Mouse (Mus musculus) spleen, adult 18-20 months (tissue): ENCODE results near the gene Hoxd11.

Source experiments
- DNase-seq, 2 experiments: peaks; one replicate each; pipeline ENCODE4 v3.0.0; 2022; ENCODE audit warnings: mixed read lengths in 2 of 2

Gene Hoxd11

GRCm38 (mm10) chr2:74678891-74679595, at the start of gene Hoxd11:
Gene Hoxd11, plus strand, starts transcription at chr2:74679557.
- no peak for DNase-seq

DNA sequence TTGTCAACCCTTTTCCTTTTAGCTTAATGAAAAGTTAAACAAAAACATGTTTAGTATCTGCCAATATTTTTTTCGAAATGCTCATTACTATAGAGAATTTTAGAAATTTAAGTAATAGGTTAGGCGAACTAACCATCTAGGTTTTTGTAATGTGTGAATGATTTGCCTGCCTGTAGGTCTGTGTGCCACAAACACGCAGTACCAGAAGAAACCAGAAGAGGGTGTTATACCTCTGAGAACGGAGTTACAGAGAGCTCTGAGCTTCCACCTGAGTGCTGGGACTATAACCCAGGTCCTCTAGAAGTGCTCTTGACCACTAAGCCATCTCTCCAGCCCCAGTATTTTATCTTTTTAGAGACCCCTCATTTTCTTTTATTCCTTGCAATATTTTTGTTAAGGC, 43.9 kb upstream of the Hoxd11 start:
- no peak for DNase-seq

DNA sequence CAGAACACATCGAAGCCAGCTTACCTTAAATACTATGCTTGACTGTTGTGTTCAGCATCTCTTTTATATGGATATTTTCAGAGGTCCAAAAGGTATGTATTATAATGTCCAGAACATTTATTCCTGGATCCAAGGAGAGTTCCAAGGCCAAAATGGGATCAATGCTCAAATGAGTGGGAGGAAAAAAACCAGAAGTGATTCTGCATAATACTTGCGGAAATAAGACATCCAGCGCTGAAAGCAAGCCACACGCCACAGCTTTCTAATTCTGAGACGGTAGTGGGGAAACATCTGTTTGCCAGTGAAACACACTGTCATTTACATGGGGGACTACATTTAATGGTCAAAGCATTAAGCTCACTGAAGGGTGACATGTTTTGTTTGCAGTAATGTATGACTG, 36.9 kb upstream of the Hoxd11 start:
- no peak for DNase-seq

GRCm38 (mm10) chr2:74645631-74646030, 33.7 kb upstream of the Hoxd11 start:
- no peak for DNase-seq

- no peak for DNase-seq
Observed at GRCm38 (mm10) chr2:74647082-74647864, 32.1 kb upstream of the Hoxd11 start.

DNA sequence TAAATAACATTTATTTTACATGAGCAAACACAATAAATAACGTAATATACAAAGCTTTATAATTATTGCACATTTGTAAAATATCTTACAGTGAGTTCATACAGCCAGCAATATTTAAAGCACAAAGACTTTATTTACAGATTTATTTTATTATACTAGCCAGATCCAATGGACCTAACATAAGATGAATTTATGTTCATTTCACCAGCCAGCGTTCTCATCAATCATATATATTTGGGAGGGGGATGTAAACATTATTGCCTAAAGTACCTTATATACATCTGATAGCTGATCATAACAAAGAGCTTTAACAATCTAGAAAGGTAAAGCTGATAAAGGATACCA, 26.4 kb upstream of the Hoxd11 start:
- no peak for DNase-seq

DNA sequence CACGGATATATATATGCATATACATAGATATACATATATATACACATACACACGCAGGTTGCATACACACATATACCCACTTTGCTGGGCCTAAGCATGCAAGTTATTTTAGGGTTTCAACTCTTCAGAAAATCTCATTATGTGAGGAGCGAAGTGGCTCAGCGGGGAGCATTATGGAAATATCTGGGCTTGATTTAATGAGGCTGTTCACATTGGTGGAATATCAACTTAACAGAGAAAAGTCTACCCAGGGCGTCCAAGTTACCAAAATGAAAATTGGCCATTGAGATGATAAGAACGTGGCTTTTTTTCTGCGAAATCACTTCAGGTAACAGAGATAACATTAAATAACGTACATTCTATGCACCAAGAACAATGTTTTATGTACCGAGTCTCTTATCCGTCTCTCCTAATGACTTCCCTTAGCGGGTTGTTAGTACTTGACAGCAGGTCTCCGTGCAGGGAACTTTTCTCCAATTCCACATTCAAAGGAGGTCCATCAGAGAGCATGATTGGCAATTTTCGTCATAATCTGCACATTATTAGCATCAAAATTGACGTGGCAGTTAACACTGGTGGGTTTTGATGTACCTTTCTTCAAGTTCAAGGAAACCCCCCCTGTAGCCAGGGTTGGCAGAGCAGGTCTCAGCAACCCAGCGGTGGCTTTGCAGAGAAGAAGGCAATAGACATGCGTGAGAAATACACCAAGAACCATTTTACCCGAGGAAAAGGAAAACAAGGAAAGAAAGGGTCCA, 25.4 kb upstream of the Hoxd11 start:
- no peak for DNase-seq

DNA sequence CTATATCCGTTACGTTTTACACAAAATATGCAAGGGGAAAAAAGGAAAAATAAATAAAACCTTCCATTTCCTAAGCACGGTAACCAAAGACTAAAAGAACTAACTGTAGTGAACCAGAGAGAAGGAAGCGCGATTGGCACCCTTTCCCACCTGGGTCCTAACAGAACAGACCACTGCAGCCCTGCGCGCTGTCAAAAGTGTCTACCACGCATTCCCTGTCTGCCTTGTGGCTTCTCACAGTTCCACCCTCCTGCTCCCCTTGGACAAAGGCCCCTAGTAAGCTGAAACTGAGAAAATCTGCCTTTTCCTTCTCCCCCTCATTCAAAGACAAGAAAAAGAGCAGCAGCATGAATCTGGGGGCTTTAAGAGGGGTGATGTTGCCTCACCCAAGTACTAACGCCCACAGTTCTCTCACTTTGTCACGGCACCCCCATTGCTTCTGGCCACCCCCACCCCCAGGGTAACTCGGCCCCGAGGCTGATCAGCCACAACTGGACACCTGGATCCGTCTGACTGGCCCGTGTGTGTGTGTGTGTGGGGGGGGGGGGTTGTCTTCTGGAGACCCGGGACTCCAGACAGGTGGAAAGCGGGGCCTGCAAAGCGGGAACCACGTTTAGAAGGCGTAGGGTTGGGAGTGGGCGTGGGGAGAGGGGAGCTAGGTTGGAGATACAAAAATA, 24.5 kb upstream of the Hoxd11 start:
- DNase-seq: no peak

DNA sequence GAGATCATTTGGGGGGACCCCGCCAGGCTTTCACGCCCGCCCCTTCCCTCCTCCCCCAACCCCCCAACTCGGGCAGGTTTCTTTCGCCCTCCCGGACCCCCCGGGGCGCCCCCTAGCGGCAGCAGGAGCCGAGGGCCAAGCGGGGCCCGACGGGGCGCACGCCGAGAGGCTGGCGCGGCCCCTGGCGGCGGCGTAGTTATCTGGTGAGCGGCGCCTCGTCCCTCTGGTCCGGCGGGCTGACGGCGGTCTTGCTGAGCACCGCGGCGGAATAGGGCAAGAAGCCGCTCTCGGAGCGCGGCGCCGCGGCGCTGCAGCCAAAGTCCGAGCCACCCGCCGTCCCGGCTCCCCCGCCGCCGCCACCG, 24.0 kb upstream of the Hoxd11 start:
- no peak for DNase-seq

- no peak for DNase-seq
Observed at GRCm38 (mm10) chr2:74655821-74656631, 23.3 kb upstream of the Hoxd11 start.

- no peak for DNase-seq
Observed at GRCm38 (mm10) chr2:74656632-74657021, 22.7 kb upstream of the Hoxd11 start.

- no peak for DNase-seq
Observed at GRCm38 (mm10) chr2:74657251-74658023, 21.9 kb upstream of the Hoxd11 start.

DNA sequence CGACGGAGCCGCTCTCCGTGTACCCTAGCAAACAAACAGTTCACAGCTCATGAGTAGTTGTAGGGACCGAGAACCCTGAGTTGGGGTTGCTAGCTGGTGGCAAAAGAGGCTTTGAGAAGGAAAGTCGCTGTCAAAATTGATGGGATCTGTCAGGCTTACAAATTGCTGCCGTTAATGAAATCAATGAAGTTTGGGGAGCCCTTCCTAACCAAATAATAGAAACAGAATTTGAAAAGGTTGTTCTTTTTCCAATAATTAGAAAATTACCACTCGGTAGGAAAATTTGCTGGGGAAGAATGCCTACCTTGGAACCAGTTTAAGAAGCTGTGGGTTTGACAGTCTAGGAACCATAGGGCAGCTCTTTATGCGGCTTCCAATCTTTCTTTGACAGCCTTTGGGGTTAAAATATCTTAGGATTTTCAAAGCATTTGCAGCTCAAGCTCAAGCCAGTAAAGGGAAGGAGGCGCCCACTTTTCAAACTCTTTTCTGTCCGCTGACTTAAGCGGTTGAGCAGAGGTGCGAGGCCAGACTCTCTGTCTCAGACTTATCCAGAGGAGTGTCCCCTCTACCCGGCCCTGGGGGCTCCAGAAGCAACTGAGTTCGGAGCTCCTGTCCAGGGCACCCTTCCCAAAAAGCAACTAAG, 21.2 kb upstream of the Hoxd11 start:
- DNase-seq: no peak

- DNase-seq: no peak
Observed at GRCm38 (mm10) chr2:74658667-74659371, 20.5 kb upstream of the Hoxd11 start.

DNA sequence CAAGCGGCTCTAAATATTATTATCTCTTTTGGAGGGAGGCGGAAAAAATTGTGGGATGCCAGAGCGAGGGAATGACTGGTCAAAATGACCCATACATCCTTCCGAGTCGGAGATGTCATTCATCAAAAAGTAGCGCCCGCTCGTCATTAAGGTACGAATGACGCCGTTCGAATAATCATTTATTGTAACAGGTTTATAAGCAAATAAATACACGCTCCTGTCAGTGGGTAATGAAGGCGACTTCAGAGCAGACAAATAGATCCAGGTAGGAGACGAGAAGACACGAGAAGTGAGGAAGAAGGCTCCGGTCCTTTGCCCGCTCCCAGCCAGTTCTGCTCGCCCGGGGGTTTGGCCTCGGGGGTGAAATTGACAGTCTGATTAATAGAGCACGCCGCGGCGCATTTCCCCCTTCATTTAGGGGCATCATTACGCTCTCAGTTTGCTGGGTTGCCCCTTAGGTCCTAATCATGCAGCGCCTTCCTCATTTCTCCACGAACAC, 19.8 kb upstream of the Hoxd11 start, which contains the start of gene Evx2:
Gene Evx2, minus strand, starts transcription at position 51 of the 499 bp plus-strand sequence.
- no peak for DNase-seq

- DNase-seq: no peak
Observed at GRCm38 (mm10) chr2:74660421-74661375, 18.7 kb upstream of the Hoxd11 start.

DNA sequence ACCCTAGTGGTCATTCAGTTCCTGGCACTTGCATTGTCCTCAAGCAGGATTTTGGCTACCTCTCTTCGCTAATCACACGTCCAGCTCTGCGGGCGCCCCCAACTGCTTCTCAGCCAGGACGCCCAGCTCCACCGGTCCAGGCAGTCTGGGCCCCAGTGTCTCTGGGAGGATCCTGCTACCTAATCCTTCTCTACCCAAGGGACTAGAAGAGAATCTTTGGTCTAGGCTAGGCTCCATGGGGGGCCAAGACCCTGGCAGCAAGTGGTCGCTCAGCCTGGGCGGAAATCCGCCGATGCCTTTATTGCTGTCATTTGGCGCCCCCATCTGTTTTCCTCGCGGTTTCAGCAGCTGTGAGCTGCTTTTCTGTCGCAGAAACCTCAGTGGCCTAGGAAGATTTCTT, 17.7 kb upstream of the Hoxd11 start:
- no peak for DNase-seq

- no peak for DNase-seq
Observed at GRCm38 (mm10) chr2:74663291-74663925, 15.9 kb upstream of the Hoxd11 start.
